Mouse (Mus musculus) cerebral cortex, adult 2 months (tissue): ENCODE results near the gene Rbfox1.

Source experiments
- WGBS: fragments of 180-500 bp; shearing (Covaris S2); methylation state at CpG from one replicate; pipeline ENCODE4 v1.1.7; 2018; 5-methylcytosine and 5-hydroxymethylcytosine counted together

Gene Rbfox1

DNA sequence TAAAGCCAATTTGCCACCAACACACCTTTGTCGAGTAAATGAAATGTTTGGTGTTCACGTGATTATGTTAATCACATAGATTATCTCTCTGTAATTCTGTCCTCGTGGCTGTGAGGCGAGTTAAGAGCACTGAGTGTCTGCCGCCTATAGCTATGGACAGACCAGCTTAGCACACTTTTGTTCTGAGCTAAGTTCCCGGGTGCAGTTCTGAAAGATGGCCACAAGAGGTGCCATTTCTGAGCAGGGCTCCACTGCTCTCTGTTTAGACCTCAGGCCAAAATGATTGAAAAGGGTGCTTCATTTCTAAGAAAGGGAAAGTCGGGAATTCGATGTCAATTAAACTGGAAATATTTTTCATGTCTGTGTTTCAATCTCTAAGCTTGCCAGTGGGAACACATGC is 617.1 kb downstream of the Rbfox1 start:
- WGBS = 30% methylated on average over 8 of the region's 8 CpGs

DNA sequence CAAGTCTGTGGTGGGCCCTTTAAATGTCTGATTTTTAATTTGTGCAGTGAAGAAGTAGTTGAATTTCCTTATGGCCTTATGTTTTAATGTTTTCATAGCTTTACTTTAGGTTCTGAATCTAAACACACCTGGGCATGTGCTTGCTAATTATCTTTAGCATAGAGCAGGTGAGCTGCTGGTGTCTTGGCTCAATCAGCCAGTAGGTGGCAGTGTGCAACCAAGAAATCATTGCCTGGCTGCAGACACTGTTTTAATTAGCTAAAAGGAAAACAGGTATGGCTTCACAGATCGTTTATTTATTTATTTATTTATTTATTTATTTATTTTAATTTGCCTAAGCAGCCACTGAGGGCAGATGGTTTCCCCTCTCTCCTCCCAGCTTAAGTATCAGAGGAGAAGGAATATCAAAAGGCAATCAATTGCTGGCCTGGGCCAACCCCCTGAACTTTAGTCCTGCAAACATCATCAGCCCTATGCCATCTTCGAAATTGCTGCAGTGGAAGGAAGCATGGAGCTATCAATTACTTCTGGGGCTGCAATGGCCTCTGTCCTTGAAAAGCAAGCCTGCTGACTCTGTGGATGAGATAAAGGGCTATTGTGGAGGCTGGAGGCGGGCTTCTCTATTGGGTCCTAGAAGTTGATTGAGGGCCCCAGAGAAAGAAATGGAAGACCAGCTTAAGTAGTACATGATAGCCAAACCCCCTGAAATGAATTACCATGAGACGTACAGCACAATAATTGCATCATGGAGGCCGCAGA is 618.6 kb downstream of the Rbfox1 start:
- 61% methylated on average over 5 of the region's 5 CpGs for WGBS

DNA sequence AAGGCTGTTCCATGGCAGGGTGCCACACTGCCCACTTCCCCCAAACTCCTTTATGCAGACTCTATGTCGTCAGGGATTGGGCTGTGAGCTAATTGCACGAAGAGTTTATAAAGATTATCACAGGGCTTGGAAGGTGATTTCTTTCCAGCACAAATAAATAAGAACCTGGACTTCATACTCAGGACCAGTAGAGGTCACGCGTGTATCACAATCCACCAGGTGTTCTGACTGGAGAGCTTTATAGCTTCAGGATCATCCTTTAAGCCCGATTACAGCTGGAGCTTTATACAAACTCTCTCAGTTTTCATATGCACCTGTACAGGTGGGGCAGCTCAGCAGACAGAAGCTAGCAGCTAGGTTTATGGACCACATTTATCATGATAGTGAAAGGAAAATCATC is 623.8 kb downstream of the Rbfox1 start:
- WGBS = 67% methylated on average over 5 of the region's 5 CpGs

DNA sequence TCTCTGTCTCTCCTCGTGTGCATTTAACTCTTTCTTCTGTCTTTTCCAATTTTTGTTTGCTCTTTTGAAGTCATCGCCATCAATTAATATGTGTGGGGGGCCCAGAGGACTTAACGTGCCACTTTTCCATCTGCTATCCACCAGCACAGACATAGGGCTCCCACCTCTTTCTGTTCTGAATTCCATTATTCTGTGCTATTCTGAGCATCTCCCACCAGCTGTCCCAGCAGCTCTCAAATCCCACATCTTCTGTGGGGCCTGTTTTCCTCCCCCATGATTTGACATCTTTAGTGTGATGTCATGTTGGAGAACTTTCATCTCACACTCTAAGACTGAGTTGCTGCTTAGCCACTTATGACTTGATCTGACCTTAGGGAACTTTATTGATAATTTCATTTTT is 634.3 kb downstream of the Rbfox1 start:
- 53% methylated on average over 3 of the region's 3 CpGs for WGBS

DNA sequence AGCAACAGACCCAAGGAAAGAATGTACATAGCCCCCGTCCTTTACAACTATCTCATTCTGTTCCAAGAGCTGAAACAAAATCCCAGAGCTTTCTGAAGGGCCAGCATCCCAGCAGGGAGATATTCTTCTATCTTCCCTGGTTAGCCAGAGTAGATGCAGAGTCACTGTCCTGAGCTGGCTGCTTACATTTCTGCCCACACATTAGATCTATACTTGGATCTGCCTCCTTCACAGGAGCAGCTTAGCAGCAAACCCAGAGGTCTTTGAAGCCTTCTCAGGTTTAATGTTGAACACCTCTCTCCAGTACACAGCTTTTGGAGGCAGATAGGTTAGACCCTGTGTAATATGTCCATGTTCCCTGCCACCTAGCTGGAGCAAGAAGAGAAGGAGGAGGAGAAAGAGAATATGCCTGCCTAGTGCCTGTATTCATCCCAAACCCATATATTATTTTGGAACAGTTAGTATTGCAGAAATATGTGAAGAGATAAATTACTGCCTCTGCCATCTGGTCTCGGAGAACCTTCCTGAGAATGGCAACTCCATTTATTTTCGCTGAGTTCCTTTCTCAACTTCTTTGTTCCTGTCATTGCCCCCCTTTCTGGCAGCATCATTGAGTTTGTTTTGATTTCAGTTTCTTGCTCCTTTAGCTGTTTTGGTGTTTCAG is 640.5 kb downstream of the Rbfox1 start:
- 39% methylated on average over 3 of the region's 3 CpGs for WGBS

DNA sequence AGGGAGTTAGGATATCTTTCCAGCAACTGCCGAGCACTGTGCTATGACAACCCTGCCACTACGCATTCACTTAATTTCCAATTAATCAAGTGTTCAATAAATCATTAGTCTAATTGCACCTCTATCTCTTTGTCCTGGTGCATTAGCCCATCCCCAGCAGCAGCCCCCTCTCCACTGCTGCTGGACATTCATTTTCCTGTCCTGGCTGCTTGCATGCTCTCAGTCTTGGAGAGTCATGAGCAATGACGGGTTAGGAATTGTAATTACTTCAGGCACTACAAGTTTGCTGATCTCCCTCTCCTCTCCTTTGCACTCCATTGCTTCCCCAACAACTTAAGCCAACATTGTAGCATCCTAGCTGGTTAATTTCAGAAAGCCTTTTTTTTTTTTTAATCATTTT is 646.3 kb downstream of the Rbfox1 start:
- 65% methylated on average over 3 of the region's 3 CpGs for WGBS

DNA sequence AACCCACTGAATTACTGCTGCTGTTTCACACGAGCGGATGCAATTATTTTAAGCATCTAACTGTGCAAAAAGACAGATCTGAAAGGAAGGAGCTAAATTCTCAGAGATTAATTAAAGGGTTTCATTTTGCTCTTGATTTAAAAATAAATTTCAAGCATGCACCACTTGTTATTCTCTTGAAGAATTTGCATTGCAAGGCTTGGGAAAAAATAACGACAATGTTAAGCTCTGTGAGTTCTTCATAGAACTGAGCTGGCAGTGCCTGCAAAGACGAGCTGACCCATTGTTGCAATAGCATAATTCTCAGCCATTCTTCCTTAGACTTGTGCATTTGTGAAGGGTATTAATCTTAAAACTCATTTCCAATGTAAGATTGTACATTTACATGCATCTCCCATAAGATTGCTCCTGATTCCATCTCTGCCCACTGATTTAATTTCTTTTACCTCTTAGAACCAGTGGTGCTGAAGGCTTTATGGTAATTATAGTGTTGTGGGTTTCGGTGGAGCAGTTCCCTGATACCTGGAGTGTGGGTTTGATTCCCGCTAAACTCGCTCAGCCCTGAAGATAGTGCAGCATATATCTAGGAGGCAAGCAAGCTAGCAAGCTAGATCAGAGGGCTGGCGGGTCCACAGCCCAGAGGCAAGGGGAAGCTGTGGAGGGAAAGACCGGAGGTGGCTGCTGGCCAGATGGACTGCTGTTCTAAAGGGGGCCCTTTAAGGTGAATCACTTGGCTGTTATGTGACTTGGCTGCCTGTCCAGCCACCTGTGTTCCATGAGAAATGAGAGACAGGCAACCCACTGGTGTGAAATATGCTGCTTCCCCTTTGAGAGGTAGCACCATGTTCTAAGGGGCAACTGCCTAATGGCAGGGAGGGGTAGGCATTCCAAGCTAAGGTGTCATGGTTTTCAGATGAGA is 647.2 kb downstream of the Rbfox1 start:
- 33% methylated on average over 9 of the region's 9 CpGs for WGBS

DNA sequence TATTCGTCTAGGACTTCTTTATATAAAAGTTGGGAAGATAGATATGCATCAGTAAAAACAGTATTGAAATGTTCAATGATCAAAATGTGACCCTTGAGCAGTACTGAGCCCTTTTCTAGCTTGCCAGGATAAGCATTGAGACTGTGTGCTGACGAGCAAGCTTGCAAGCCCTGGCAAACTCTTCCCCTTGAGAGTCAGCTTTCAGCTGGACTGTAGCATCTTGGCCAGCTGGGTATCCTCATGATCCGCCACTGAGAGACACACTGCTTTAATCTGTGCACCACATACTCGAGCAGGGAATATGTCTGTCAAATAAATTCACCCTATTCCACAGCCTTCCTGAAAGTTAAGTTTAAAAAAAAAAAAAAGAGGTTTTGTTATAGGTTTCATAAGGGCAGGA is 670.6 kb downstream of the Rbfox1 start:
- WGBS = 41% methylated on average over 4 of the region's 4 CpGs

DNA sequence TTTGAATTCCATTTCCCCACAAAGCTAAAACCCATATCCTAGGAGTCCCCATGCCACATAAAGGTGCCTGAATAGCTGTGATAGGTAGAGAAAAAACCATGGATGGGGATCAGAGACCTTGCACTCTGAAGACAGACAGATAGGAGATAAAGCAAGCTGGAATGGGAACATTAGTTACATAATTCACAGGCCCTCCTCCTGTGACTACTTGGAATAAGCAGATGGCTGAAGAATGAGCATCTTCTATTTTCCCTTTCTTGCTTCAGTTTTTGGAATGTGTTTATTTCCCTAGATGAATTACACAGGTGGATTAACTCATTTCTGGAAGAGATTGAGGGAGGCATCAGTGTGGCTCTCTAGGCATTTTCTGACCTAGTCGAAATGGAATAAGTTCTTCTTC is 672.6 kb downstream of the Rbfox1 start:
- WGBS = 61% methylated on average over 1 of the region's 1 CpGs

DNA sequence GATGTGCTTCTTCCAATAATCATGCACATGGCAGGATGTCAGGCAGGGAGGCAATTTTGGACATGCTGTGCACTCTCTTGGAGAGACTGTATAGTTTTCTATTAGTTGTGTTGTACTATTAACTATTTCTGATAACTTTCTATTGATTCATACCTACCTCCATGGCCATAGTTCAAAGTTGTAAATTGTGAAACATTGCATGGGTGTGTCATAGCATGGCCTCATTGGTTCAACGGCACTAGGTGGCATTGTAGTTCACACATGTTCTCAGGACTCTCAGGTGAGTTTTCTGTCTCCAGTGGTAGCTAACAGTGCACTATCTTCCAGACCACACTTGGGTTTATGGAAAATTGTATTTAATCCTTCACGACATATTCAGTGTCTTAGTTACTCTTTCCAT is 699.5 kb downstream of the Rbfox1 start:
- 88% methylated on average over 2 of the region's 2 CpGs for whole genome bisulfite sequencing

DNA sequence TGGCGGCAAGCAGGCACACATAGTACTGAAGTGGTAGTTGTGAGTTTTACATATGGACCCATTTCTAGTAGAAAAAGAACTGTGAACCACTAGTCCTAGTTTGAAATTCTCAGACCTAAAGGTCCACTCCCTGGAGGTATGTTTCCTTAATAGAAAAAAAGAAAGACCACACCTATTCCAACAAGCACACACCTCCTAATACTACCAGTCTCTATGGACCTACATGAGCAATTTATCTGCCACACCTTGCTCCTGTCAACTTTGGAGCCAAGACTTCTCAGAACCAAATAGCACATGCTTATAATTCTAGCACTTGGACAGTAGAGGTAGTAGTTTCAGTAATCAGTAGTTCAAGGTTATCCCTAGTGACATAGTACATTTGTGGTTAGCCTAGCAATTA is 700.0 kb downstream of the Rbfox1 start:
- WGBS = 100% methylated on average over 1 of the region's 1 CpGs

DNA sequence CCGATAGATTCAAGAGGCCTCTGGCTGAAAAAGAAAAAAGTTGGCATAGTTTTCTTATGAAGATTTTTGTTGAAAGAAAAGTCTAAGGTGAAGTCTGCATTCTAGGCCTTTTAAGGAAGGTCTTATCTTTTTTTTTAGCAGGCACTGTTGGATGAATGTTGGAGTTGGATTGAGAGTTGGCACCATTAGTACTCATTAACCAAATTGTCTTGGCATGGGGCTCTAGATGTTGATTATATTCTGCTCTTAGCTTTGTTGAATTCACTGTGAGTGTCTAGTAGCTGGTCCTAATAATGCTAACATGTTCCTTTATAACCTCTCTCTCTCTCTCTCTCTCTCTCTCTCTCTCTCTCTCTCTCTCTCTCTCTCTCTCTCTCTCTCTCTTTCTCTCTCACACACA is 731.4 kb downstream of the Rbfox1 start:
- 57% methylated on average over 1 of the region's 1 CpGs for WGBS

DNA sequence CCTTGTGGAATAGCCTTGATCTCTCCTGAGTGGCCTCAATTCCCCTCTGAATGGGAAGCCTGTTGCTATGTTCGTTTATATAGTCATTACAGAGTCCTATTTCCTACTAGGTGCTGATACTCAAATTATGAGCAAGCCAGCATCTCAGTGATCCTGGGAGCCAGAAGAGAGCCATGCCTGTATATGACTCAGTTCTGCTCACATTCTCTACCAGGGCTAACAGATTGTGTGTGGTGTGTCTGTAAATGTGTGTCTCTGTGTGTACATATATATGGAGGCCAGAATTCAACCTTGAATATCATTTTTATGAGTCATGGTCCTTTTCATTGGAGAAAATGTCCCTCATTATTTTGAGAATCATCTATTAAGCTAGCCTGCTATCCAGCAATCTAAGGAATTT is 755.2 kb downstream of the Rbfox1 start:
- 21% methylated on average over 1 of the region's 1 CpGs for WGBS

DNA sequence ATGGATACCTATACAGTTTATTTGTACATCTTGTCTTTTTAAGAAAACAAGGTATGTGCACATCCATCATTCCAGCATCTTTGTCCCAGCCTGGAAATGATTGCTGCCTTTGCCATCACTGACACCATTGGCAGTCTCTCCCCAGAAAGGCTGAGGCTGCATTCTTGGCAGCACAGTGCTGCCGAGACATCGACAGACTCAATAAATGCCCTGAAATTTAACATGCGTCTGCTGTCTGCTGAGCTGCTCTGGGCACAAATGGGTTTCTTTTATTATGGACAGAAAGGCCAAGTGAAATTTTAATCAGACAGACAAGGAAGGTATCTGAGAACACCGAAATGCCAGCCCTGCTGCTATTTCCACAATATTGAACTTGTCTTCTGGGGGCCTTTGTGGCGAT is 761.8 kb downstream of the Rbfox1 start:
- 44% methylated on average over 5 of the region's 5 CpGs for WGBS

DNA sequence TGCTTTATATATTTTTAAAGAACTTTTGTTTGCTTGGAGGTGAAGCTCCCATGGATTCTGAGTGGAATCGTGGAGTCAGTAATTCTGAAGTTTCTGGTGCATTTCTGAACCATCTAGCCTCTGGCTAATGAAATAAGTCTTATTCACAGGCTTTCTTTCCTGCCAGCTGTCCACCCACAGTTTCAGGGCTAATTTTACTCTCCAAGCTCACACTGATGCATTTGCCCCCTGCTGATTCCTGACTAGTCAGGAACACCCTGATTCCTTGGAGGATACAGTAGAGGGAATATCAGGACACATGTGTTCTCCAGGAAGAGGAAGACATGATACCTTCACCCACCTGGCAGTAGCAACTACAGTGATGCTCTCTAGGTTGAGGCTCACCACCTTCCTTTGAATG is 763.6 kb downstream of the Rbfox1 start:
- WGBS = 45% methylated on average over 1 of the region's 1 CpGs

DNA sequence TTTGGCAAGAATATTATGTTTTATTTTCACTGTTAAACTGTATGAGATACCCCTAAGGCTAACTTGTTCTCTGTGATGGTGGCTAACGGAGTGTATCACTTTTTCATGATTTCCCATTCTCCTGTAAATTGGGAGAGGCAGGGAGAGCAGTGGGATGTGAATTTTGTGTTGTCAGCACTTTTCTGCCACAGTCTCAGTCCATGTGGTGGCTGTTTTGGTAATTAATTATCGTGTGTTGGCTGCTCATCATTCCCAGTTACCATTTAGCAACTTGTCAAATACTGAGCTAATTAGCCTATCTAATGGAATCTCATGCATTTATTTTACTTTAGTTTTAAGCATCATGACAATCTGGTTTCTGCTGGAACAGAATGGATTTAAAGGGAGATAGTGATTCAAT is 773.4 kb downstream of the Rbfox1 start:
- 57% methylated on average over 2 of the region's 2 CpGs for WGBS

DNA sequence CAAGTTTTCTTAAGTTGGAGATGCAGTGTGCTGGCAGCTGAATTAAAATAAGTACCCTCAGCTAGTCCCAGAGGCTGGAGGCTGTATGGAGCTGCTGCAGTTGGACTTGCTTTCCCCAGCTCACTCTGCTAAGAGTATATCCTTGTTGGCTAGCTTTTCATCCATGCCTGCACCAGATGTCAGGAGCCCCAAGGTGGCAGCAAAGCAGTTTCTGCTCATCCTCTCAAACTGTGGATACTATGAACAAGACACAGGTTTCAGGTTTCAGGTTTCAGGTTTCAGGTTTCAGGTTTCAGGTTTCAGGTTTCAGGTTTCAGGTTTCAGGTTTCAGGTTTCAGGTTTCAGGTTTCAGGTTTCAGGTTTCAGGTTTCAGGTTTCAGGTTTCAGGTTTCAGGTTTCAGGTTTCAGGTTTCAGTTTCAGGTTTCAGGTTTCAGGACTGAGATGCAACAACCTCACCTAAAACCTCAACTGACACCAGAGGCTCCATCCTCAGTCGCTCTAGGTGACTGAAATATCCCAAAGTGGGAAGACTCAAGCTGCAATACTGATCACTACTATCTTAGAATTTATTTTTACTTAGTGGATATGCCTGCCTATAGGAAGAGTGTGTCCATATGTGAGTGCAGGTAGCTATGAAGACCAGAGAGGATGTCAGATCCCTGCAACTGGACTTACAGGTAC is 801.1 kb downstream of the Rbfox1 start:
- WGBS = 80% methylated on average over 1 of the region's 1 CpGs

DNA sequence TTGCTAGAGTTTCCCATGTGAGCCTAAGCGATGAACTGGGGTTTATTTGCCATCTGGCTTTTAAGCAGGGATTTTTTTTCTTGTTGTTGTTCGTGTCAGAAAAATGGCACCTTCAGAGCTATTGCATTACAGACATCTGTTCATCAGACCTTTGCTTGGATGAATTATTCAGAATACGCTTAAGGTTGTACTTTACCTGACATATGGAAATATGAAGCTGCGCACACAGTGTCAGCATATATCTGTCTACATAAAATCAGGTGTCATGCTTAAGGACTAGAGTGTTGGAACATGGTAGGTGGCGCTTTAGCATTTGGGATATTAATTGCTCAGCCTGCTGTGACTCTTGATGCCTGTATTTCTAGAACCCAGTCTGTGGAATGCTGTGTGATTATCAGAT is 819.7 kb downstream of the Rbfox1 start:
- WGBS = 68% methylated on average over 5 of the region's 5 CpGs

DNA sequence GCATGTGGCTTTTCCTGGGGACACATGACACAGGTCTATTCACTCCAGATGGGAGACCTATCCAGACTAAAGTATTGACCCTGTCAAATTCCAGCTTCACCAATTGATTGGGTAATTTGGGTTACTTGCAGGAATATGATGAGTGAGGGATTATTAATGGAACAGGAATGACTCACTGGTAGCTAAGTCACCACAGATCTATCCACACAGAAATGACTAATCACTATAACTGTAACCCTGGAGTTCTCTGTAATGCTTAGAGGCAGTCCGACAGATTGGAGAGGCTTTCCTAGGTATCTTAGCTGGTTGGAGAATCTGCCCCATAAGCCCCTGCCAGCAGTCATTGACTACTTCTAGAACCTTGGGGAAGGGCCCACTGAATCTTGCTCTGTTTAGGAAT is 827.2 kb downstream of the Rbfox1 start:
- WGBS = 65% methylated on average over 1 of the region's 1 CpGs

DNA sequence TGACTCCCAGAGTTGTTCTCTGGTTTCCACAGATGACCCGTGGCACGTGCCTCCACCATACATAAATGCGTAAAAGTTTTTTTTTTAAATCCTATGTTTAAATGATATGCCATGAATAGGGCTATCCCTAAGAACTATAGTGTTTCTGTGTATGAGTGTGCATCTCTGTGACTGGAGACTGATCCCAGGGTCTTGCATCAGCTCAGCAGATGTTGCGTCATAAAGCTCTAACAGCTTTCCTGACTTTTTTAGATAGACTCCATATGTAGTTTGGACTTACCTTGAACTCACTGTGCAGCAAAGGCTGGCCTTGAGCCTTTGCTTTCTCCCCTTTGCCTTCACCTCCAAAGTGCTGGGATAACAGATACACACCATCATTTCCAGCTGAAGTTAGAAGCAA is 830.1 kb downstream of the Rbfox1 start:
- WGBS = 94% methylated on average over 4 of the region's 4 CpGs

DNA sequence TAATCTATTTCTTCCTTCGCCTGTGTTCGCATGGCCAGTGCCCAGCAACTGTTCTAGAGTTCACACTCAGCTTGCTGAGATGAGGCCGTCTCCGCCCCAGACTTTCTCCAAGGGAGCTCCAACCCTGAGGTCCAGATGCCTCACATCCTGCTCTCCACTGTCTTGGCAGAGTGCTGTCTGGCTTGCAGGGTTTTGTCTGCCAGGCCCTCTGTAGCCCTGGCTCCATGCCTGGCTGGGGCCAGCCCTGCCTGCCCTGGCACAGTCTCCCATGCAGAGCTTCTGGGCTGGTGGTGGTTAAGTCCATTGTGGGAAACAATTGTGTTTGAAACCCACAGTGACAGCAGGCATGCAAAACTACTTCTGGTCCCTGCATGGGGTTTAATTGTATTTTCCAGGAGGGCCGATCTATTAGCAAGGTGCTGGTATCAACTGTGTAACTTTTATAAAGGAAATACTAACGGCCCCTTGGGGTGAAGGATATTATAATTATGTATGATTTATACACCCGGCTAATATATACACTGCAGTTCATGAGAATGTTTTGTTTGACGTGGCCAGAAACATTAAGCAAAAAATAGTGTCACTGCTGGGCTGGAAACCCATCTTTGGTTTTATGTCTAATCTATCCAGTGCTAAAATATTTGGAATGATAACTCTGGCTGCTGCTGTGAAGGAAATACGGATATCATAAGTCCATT is 831.2 kb downstream of the Rbfox1 start:
- WGBS = 62% methylated on average over 9 of the region's 9 CpGs
